Mouse (Mus musculus) erythroblast, embryonic 14.5 days (primary cell): Measurements from ENCODE around the gene Ecd. TPM values are rescaled to one million over a fixed set of nuclear protein-coding genes. Genes with fewer than 3 reads are reported as not detected.
"Not testable (repeated sequence)": the region's sequence is repeated elsewhere in the genome, so short reads cannot be mapped to it uniquely, and the experiment has no call there.

Experiments used
- H3K27me3 ChIP-seq: 2 replicates; pipeline ENCODE4 v1.6.1; 2012; ENCODE audit warnings: inconsistent platforms; ENCODE audit not compliant: control insufficient read depth
- H3K36me3 ChIP-seq: 2 replicates; pipeline ENCODE4 v1.6.1; 2012; ENCODE audit warnings: mild to moderate bottlenecking, inconsistent platforms; ENCODE audit not compliant: control insufficient read depth
- H3K4me1 ChIP-seq: 2 replicates; pipeline ENCODE4 v1.6.1; 2012; ENCODE audit warnings: inconsistent platforms; ENCODE audit not compliant: control insufficient read depth
- H3K4me3 ChIP-seq: replicated peaks from 2 replicates; pipeline ENCODE3; 2012; ENCODE audit warnings: moderate library complexity, mild to moderate bottlenecking, inconsistent platforms
- H3K9me3 ChIP-seq: 2 replicates; pipeline ENCODE4 v1.6.1; 2012; ENCODE audit warnings: low read length, inconsistent platforms, mixed read lengths; ENCODE audit not compliant: control insufficient read depth
- GATA1 ChIP-seq: IDR thresholded peaks from 2 replicates; pipeline ENCODE4 v1.6.1; 2012; ENCODE audit warnings: low read length, inconsistent platforms, mixed read lengths
- TAL1 ChIP-seq: IDR thresholded peaks from 3 replicates; pipeline ENCODE4 v1.6.1; 2012; ENCODE audit warnings: low read length, inconsistent platforms, mixed read lengths
- polyA plus RNA-seq: library from polyadenylated mRNA; stranded (reverse); fragments of >175 nt; gene quantifications from 2 replicates; pipeline ENCODE4 v1.2.3, GENCODE M21; 2012

The Ecd gene
- polyA plus RNA-seq, 1 experiment = 2.3 TPM

DNA sequence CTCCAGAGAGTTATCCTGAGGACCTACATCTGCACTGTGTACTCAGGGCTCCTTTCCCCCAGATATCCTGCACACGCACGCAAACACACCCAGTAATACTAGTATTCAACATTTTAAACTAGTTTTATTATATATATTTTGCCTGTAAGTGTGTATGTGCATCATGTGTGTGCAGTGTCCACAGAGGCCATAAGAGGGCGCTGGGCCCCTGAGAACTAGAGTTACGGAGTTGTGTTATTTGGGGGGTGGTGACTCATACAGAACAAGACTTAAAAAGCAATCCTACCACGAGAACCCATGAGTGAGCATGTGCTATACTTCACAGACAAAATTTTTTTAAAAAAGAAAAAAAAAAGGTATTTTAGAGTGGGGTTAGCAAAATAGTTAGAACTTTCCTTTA, 8.5 kb downstream of the Ecd start:
- Histone ChIP-seq H3K9me3 (no peaks in the 10 kb centered on the region), H3K4me3 (no peak overlapping the region), H3K36me3 (peaks cover 72% of the 10 kb centered on the region), H3K27me3 (no peaks in the 10 kb centered on the region), H3K4me1 (peaks cover 10% of the 10 kb centered on the region)
- TF ChIP-seq TAL1 = no peak
- TF ChIP-seq GATA1 = no peak

DNA sequence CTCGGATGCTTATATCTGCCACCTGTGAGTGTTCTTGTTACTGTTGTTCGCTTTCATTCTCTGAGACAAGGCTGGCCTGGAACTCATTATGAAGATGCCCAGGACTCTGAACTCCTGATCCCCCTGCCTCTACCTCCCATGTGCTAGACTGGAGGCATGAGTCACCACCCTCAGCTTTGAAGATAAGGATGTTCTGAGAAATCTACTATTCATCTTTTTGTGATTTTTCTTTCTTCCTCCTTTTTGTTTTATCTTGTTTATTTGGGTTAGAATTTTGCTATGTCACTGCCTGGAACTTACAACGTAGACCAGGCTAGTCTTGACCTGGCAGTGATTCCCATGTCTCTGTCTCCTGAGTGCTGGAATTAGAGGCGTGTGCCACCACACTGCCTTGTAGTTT, 16.6 kb downstream of the Ecd start:
- H3K4me3 ChIP-seq = no peak overlapping the region
- peaks cover 85% of the 10 kb centered on the region for H3K36me3 ChIP-seq
- no peaks in the 10 kb centered on the region for H3K9me3 ChIP-seq
- TF ChIP-seq TAL1 (no peak), GATA1 (no peak)
- H3K4me1 ChIP-seq = no peaks in the 10 kb centered on the region
- no peaks in the 10 kb centered on the region for H3K27me3 ChIP-seq

GRCm38 (mm10) chr14:20328474-20328873, 19.4 kb downstream of the Ecd start:
- Histone ChIP-seq H3K27me3 (no peaks in the 10 kb centered on the region), H3K4me1 (no peaks in the 10 kb centered on the region), H3K36me3 (peaks cover 75% of the 10 kb centered on the region), H3K9me3 (no peaks in the 10 kb centered on the region), H3K4me3 (no peak overlapping the region)
- TF ChIP-seq GATA1 (no peak), TAL1 (no peak)

DNA sequence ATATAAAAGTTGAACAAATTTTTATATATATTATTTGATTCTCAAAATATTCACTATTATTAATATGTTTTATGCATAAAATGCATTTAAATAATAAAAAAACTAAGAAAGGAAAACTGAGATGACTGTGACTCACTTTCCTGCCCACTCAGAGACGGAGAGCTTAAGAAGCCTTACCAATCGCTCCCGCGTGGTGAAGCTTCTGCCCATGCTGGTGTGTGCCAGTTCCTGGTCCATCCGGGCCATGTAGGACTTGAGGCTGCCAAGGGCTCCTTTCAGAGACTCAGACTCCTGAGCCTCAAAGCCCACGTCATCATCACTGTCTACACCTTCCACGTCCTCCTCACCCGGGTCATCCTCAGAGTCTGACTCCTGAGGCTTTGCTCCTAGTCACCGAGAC, 23.7 kb downstream of the Ecd start:
- no peaks in the 10 kb centered on the region for H3K9me3 ChIP-seq
- H3K36me3 ChIP-seq = peaks cover 71% of the 10 kb centered on the region
- no peaks in the 10 kb centered on the region for H3K27me3 ChIP-seq
- H3K4me1 ChIP-seq = no peaks in the 10 kb centered on the region
- TF ChIP-seq GATA1 = no peak
- TF ChIP-seq TAL1 = no peak
- H3K4me3 ChIP-seq = no peak overlapping the region

- TF ChIP-seq TAL1 (no peak), GATA1 (no peak)
- H3K27me3 ChIP-seq = no peaks in the 10 kb centered on the region
- H3K36me3 ChIP-seq = peaks cover 61% of the 10 kb centered on the region
- H3K4me3 ChIP-seq = no peak overlapping the region
- no peaks in the 10 kb centered on the region for H3K4me1 ChIP-seq
- no peaks in the 10 kb centered on the region for H3K9me3 ChIP-seq
These were observed 28.5 kb downstream of the Ecd start for GRCm38 (mm10) chr14:20319420-20319819.

DNA sequence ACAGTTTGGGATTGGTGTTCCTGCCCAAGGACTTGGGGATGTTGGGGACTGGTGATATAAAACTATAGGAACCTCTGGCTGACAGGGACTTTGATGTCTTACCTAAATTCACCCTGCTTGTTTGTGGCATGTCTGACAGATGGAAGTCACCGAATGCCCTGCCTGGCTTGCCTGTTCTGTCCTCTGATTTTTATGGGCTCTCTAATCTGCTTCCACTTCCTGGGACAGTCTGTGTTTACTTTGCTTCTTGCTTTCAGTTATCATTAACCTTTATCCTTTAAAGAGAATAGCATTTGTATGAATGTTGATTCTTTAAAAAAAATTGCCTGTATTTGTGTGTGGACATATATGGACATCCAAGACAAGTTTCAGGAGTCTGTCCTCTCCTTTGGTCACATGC, 32.8 kb downstream of the Ecd start:
- Histone ChIP-seq H3K27me3 (no peaks in the 10 kb centered on the region), H3K9me3 (no peaks in the 10 kb centered on the region), H3K36me3 (peaks cover 47% of the 10 kb centered on the region), H3K4me3 (no peak overlapping the region), H3K4me1 (no peaks in the 10 kb centered on the region)
- TF ChIP-seq GATA1 (no peak), TAL1 (no peak)

- H3K4me3 ChIP-seq, H3K4me1 ChIP-seq, H3K27me3 ChIP-seq, H3K9me3 ChIP-seq: not testable (repeated sequence)
- H3K36me3 ChIP-seq = peaks cover 22% of the 10 kb centered on the region
These were observed 42.8 kb downstream of the Ecd start for GRCm38 (mm10) chr14:20305085-20305484.

DNA sequence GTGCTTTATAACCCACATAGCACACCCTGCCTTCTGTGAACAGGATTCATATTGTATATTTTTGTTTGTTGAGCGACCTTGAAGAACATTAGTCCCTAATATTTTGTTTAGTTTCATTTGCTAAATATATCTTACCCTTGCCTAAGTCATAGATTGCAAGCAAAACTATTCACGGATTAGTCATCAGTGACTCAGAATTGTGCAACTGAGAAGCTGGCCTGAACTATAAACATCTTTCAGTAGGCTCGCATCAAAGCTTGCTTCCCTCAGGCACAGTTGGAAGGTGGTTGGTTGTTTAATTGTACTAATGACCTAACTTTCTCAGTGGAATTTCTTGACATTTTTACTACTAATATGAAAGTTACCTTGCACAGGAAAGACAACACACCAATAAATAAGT, 49.8 kb downstream of the Ecd start:
- peaks cover 12% of the 10 kb centered on the region for H3K4me1 ChIP-seq
- no peak overlapping the region for H3K4me3 ChIP-seq
- no peaks in the 10 kb centered on the region for H3K27me3 ChIP-seq
- peaks cover 2% of the 10 kb centered on the region; the same call in 1 of the 2 replicates for H3K36me3 ChIP-seq
- H3K9me3 ChIP-seq = no peaks in the 10 kb centered on the region
- TF ChIP-seq TAL1 (no peak), GATA1 (no peak)

DNA sequence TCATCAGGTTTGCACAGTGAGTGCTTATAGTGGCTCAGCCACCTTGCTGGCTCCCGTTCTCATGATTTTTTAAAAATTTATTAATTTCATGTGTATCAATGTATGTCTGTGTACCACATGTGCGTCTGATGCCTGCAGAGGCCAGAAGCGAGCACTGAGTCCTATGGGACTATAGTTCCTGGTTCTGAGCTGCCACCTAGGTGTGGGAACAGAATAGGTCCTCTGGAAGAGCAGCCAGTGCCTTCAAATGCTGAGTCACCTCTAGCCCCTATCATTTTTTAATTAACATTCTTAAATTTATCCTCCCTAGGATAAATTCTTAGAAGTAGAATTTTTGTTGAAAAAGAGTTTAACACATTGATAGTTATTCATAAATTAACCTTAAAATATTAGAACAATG, 50.3 kb downstream of the Ecd start:
- Histone ChIP-seq H3K36me3 (peaks cover 2% of the 10 kb centered on the region; the same call in 1 of the 2 replicates), H3K27me3 (no peaks in the 10 kb centered on the region), H3K9me3 (no peaks in the 10 kb centered on the region), H3K4me1 (peaks cover 12% of the 10 kb centered on the region), H3K4me3 (no peak overlapping the region)
- TF ChIP-seq TAL1 (no peak), GATA1 (no peak)

DNA sequence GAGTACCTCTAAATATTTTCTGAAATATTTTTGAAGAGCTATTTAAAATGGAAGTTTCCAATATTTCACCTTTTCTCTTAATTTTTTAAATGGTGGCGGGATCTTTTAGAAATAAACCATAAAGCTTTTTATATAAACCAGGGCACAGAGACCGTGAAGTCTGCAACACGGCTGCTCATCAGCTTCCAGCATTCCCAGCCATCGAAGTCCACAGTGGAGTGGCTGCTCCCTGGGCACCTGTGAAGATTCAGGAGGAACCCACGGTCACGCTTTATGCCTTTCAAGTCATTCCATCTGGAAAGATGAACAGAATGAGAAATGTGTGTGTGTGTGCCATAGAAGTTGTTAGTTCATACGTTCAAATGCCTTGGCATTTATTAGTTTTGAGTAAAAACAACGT, 53.0 kb downstream of the Ecd start:
- peak overlapping the region; percentile 63 for H3K4me3 ChIP-seq
- no peak for TF ChIP-seq GATA1
- no peak for TF ChIP-seq TAL1
- H3K27me3 ChIP-seq = no peaks in the 10 kb centered on the region
- peaks cover 17% of the 10 kb centered on the region for H3K4me1 ChIP-seq
- H3K36me3 ChIP-seq = no peaks in the 10 kb centered on the region
- H3K9me3 ChIP-seq = no peaks in the 10 kb centered on the region
